Mouse (Mus musculus): Measurements from ENCODE around the gene Klb. TPM values are rescaled to one million over a fixed set of nuclear protein-coding genes. Genes with fewer than 3 reads are reported as not detected.

Gene Klb
- polyA plus RNA-seq, 1 experiment = 1.1 TPM

GRCm38 (mm10) chr5:65387008-65387867, 39.1 kb downstream of the Klb start:
- WGBS = 90% methylated on average over 6 of the region's 6 CpGs

GRCm38 (mm10) chr5:65390648-65391644, 42.8 kb downstream of the Klb start, which contains the start of the genes Rpl9 and Lias:
Gene Rpl9, minus strand, starts transcription at chr5:65391444.
Gene Lias, plus strand, starts transcription at chr5:65391497.
- H3K27ac ChIP-seq (ENCODE audit: control insufficient read depth, insufficient read depth, low read length) = peak within 1 kb of the TSS; percentile 27
- H3K36me3 ChIP-seq (ENCODE audit: control insufficient read depth, insufficient read depth, low read length) = peaks cover 29% of the 10 kb centered on the region
- WGBS = under 1% methylated on average over 83 of the region's 83 CpGs
- DNase-seq = peak; percentile 98
- TF ChIP-seq CTCF (IDR thresholded peaks at IDR 0.05; ENCODE audit: borderline replicate concordance, control insufficient read depth, extremely low read depth, insufficient read depth, low read length, poor library complexity) = 0 out of 2 replicates have a peak, but pooled peaks have one; percentile 13
- peak; percentile 91 for TF ChIP-seq POLR2A (IDR thresholded peaks at IDR 0.05; ENCODE audit: control insufficient read depth, extremely low read depth, insufficient read depth, low read length, poor library complexity)
- H3K27me3 ChIP-seq (ENCODE audit: control insufficient read depth, insufficient read depth, low read length) = no peaks in the 10 kb centered on the region
- peaks cover 4% of the 10 kb centered on the region for H3K4me1 ChIP-seq (replicated peaks; ENCODE audit: control insufficient read depth, insufficient read depth, low read length)
- peak within 1 kb of the TSS; percentile 74 for H3K4me3 ChIP-seq (ENCODE audit: control insufficient read depth, insufficient read depth, low read length)

More at GRCm38 (mm10) chr5:65387008-65387867, 39.1 kb downstream of the Klb start:
- no peak for DNase-seq
- Histone ChIP-seq H3K27ac (ENCODE audit: control insufficient read depth, insufficient read depth, low read length) (no peak overlapping the region), H3K4me3 (ENCODE audit: control insufficient read depth, insufficient read depth, low read length) (no peak overlapping the region), H3K36me3 (ENCODE audit: control insufficient read depth, insufficient read depth, low read length) (peaks cover 25% of the 10 kb centered on the region), H3K27me3 (ENCODE audit: control insufficient read depth, insufficient read depth, low read length) (no peaks in the 10 kb centered on the region), H3K4me1 (replicated peaks; ENCODE audit: control insufficient read depth, insufficient read depth, low read length) (peaks cover 4% of the 10 kb centered on the region)
- TF ChIP-seq CTCF (IDR thresholded peaks at IDR 0.05; ENCODE audit: borderline replicate concordance, control insufficient read depth, extremely low read depth, insufficient read depth, low read length, poor library complexity) = no peak
- no peak for TF ChIP-seq POLR2A (IDR thresholded peaks at IDR 0.05; ENCODE audit: control insufficient read depth, extremely low read depth, insufficient read depth, low read length, poor library complexity)

- H3K27ac ChIP-seq (ENCODE audit: control insufficient read depth, insufficient read depth, low read length) = no peak overlapping the region; the same call in 1 of the 2 replicates
- peaks cover 32% of the 10 kb centered on the region for H3K36me3 ChIP-seq (ENCODE audit: control insufficient read depth, insufficient read depth, low read length)
- H3K4me3 ChIP-seq (ENCODE audit: control insufficient read depth, insufficient read depth, low read length) = peak overlapping the region; percentile 71
- H3K4me1 ChIP-seq (replicated peaks; ENCODE audit: control insufficient read depth, insufficient read depth, low read length) = peaks cover 4% of the 10 kb centered on the region
- TF ChIP-seq CTCF (IDR thresholded peaks at IDR 0.05; ENCODE audit: borderline replicate concordance, control insufficient read depth, extremely low read depth, insufficient read depth, low read length, poor library complexity) (no peak), POLR2A (IDR thresholded peaks at IDR 0.05; ENCODE audit: control insufficient read depth, extremely low read depth, insufficient read depth, low read length, poor library complexity) (no peak)
- WGBS = 2% methylated on average over 12 of the region's 12 CpGs
- H3K27me3 ChIP-seq (ENCODE audit: control insufficient read depth, insufficient read depth, low read length) = no peaks in the 10 kb centered on the region
- no peak for DNase-seq
These were observed 43.6 kb downstream of the Klb start for GRCm38 (mm10) chr5:65391753-65392152.

- Histone ChIP-seq H3K27me3 (ENCODE audit: control insufficient read depth, insufficient read depth, low read length) (no peaks in the 10 kb centered on the region), H3K27ac (ENCODE audit: control insufficient read depth, insufficient read depth, low read length) (no peak overlapping the region), H3K36me3 (ENCODE audit: control insufficient read depth, insufficient read depth, low read length) (peaks cover 30% of the 10 kb centered on the region), H3K4me3 (ENCODE audit: control insufficient read depth, insufficient read depth, low read length) (no peak overlapping the region), H3K4me1 (replicated peaks; ENCODE audit: control insufficient read depth, insufficient read depth, low read length) (peaks cover 4% of the 10 kb centered on the region)
- TF ChIP-seq CTCF (IDR thresholded peaks at IDR 0.05; ENCODE audit: borderline replicate concordance, control insufficient read depth, extremely low read depth, insufficient read depth, low read length, poor library complexity) (no peak), POLR2A (IDR thresholded peaks at IDR 0.05; ENCODE audit: control insufficient read depth, extremely low read depth, insufficient read depth, low read length, poor library complexity) (no peak)
- DNase-seq = no peak
- WGBS = 95% methylated on average over 7 of the region's 7 CpGs
These were observed 46.3 kb downstream of the Klb start for GRCm38 (mm10) chr5:65394425-65394824.

GRCm38 (mm10) chr5:65401251-65401994, 53.3 kb downstream of the Klb start:
- WGBS = 25% methylated on average over 2 of the region's 2 CpGs
- no peak for TF ChIP-seq POLR2A (IDR thresholded peaks at IDR 0.05; ENCODE audit: control insufficient read depth, extremely low read depth, insufficient read depth, low read length, poor library complexity)
- TF ChIP-seq CTCF (IDR thresholded peaks at IDR 0.05; ENCODE audit: borderline replicate concordance, control insufficient read depth, extremely low read depth, insufficient read depth, low read length, poor library complexity) = peak; percentile 38; the same call in 1 of the 2 replicates
- H3K36me3 ChIP-seq (ENCODE audit: control insufficient read depth, insufficient read depth, low read length) = peaks cover 41% of the 10 kb centered on the region
- H3K27ac ChIP-seq (ENCODE audit: control insufficient read depth, insufficient read depth, low read length) = no peak overlapping the region
- peak; percentile 74 for DNase-seq
- no peaks in the 10 kb centered on the region for H3K4me1 ChIP-seq (replicated peaks; ENCODE audit: control insufficient read depth, insufficient read depth, low read length)
- no peaks in the 10 kb centered on the region for H3K27me3 ChIP-seq (ENCODE audit: control insufficient read depth, insufficient read depth, low read length)
- no peak overlapping the region for H3K4me3 ChIP-seq (ENCODE audit: control insufficient read depth, insufficient read depth, low read length)

Measured in thymus, adult 2 months (tissue).